Mouse (Mus musculus) embryonic fibroblast, embryonic 13.5 days (primary cell): ENCODE measurements at regions not wholly inside any gene's neighbourhood (a gene's known extent, or its start where the extent isn't known, plus 50 kb on each side); places are given as distances from the start of the nearest gene placed in this dataset.

Experiments
- H3K27ac ChIP-seq: 2 replicates; pipeline ENCODE4 v1.5.1; 2012; ENCODE audit warnings: low read length, control low read depth, inconsistent platforms; ENCODE audit not compliant: insufficient read depth
- H3K4me1 ChIP-seq: 2 replicates; pipeline ENCODE4 v1.6.1; 2011; ENCODE audit warnings: low read length; ENCODE audit not compliant: control insufficient read depth, insufficient read depth
- H3K4me3 ChIP-seq: 2 replicates; pipeline ENCODE4 v1.5.1; 2011; ENCODE audit warnings: mild to moderate bottlenecking, control low read depth, low read length; ENCODE audit not compliant: insufficient read depth
- CTCF ChIP-seq: IDR thresholded peaks from 2 replicates; pipeline ENCODE4 v1.5.1; 2011; ENCODE audit warnings: mild to moderate bottlenecking, control low read depth, low read length, moderate library complexity, borderline replicate concordance; ENCODE audit not compliant: insufficient read depth
- POLR2A ChIP-seq: IDR thresholded peaks from 2 replicates; pipeline ENCODE4 v1.6.1; 2011; ENCODE audit warnings: low read depth, mild to moderate bottlenecking, control low read depth, low read length, moderate library complexity

- H3K4me3 ChIP-seq: no peak overlapping the region
- peak overlapping the region; percentile 97 for H3K27ac ChIP-seq
- H3K4me1 ChIP-seq: peaks cover 13% of the 10 kb centered on the region
- TF ChIP-seq CTCF (no peak), POLR2A (no peak)
Measured at GRCm38 (mm10) chr13:80961985-80962617, 78.9 kb downstream of the Arrdc3 start.

- Histone ChIP-seq H3K27ac (peak overlapping the region; percentile 97), H3K4me3 (no peak overlapping the region), H3K4me1 (peaks cover 13% of the 10 kb centered on the region)
- TF ChIP-seq POLR2A (peak; percentile 53), CTCF (no peak)
Measured at GRCm38 (mm10) chr13:80962789-80963590, 79.8 kb downstream of the Arrdc3 start.

- TF ChIP-seq CTCF (no peak), POLR2A (no peak)
- H3K4me3 ChIP-seq: no peak overlapping the region
- H3K4me1 ChIP-seq: peaks cover 13% of the 10 kb centered on the region
- peak overlapping the region; percentile 96 for H3K27ac ChIP-seq
Measured at GRCm38 (mm10) chr13:80963591-80963940, 80.4 kb downstream of the Arrdc3 start.

GRCm38 (mm10) chr13:80971664-80972063 lies 88.5 kb downstream of the Arrdc3 start:
- TF ChIP-seq POLR2A (no peak), CTCF (no peak)
- peaks cover 2% of the 10 kb centered on the region; the same call in 1 of the 2 replicates for H3K4me1 ChIP-seq
- no peak overlapping the region for H3K27ac ChIP-seq
- H3K4me3 ChIP-seq: no peak overlapping the region

GRCm38 (mm10) chr13:80974424-80974823 lies 91.2 kb downstream of the Arrdc3 start:
- H3K4me3 ChIP-seq: no peak overlapping the region
- peaks cover 2% of the 10 kb centered on the region; the same call in 1 of the 2 replicates for H3K4me1 ChIP-seq
- TF ChIP-seq CTCF (no peak), POLR2A (no peak)

GRCm38 (mm10) chr13:80977266-80977665 lies 94.1 kb downstream of the Arrdc3 start:
- H3K4me3 ChIP-seq: no peak overlapping the region
- no peaks in the 10 kb centered on the region for H3K4me1 ChIP-seq
- no peak for TF ChIP-seq CTCF
- no peak for TF ChIP-seq POLR2A
- H3K27ac ChIP-seq: no peak overlapping the region

More at GRCm38 (mm10) chr13:80974424-80974823, 91.2 kb downstream of the Arrdc3 start:
- H3K27ac ChIP-seq: no peak overlapping the region

- no peak for TF ChIP-seq CTCF
- no peak for TF ChIP-seq POLR2A
- no peaks in the 10 kb centered on the region for H3K4me1 ChIP-seq
- H3K27ac ChIP-seq: no peak overlapping the region
- H3K4me3 ChIP-seq: no peak overlapping the region
Measured at GRCm38 (mm10) chr13:80981201-80981600, 98.0 kb downstream of the Arrdc3 start.

GRCm38 (mm10) chr13:80986657-80987056 lies 103.5 kb downstream of the Arrdc3 start:
- no peaks in the 10 kb centered on the region for H3K4me1 ChIP-seq
- H3K27ac ChIP-seq: no peak overlapping the region
- TF ChIP-seq POLR2A (no peak), CTCF (no peak)
- H3K4me3 ChIP-seq: no peak overlapping the region

- Histone ChIP-seq H3K4me3 (no peak overlapping the region), H3K4me1 (no peaks in the 10 kb centered on the region), H3K27ac (no peak overlapping the region)
- TF ChIP-seq CTCF (no peak), POLR2A (no peak)
Measured at GRCm38 (mm10) chr13:80989756-80990155, 106.6 kb downstream of the Arrdc3 start.

- no peak for TF ChIP-seq POLR2A
- H3K4me3 ChIP-seq: no peak overlapping the region
- H3K4me1 ChIP-seq: no peaks in the 10 kb centered on the region
- H3K27ac ChIP-seq: no peak overlapping the region
Measured at GRCm38 (mm10) chr13:80992342-80992741, 109.2 kb downstream of the Arrdc3 start.

- Histone ChIP-seq H3K4me3 (no peak overlapping the region), H3K4me1 (no peaks in the 10 kb centered on the region; the same call in 1 of the 2 replicates), H3K27ac (no peak overlapping the region)
- no peak for TF ChIP-seq POLR2A
- TF ChIP-seq CTCF: no peak
Measured at GRCm38 (mm10) chr13:81008864-81009766, 125.9 kb downstream of the Arrdc3 start.
